Mouse (Mus musculus) kidney, postnatal 0 days (tissue): ENCODE data around the gene Taldo1. TPM values are rescaled to one million over a fixed set of nuclear protein-coding genes. Genes with fewer than 3 reads are reported as not detected.
A peak's percentile ranks its signal among the peaks of the same experiment; 100 is the strongest.

ENCODE experiments used
- ATAC-seq: fragments of 200-750 bp; cut with Nextera tagmentation; replicated peaks from 2 replicates; pipeline ENCODE4 v1.8.0; 2017; ENCODE audit warnings: low read depth, moderate number of reproducible peaks, moderate TSS enrichment, moderate library complexity; ENCODE audit not compliant: low FRiP score
- DNase-seq: peaks from one replicate; pipeline ENCODE4 v3.0.0-alpha.2; 2016; ENCODE audit warnings: low spot score
- H3K27ac ChIP-seq: fragments of 300-500 bp; sonication (generic); 2 replicates; pipeline ENCODE4 v1.5.1; 2014; ENCODE audit warnings: mild to moderate bottlenecking
- H3K27me3 ChIP-seq: fragments of 300-500 bp; sonication (generic); 2 replicates; pipeline ENCODE4 v1.6.1; 2014; ENCODE audit warnings: low read length, mixed read lengths; ENCODE audit not compliant: insufficient read depth
- H3K36me3 ChIP-seq: fragments of 300-500 bp; sonication (generic); 2 replicates; pipeline ENCODE4 v1.6.1; 2014; ENCODE audit warnings: low read length, mixed read lengths; ENCODE audit not compliant: insufficient read depth
- H3K4me1 ChIP-seq: fragments of 300-500 bp; sonication (generic); replicated peaks from 2 replicates; pipeline ENCODE4 v1.6.1; 2014; ENCODE audit warnings: antibody characterized with exemption, low read length, mixed read lengths; ENCODE audit not compliant: insufficient read depth
- H3K4me2 ChIP-seq: fragments of 300-500 bp; sonication (generic); 2 replicates; pipeline ENCODE4 v1.6.1; 2014; ENCODE audit warnings: mild to moderate bottlenecking, low read length, moderate library complexity, mixed read lengths
- H3K4me3 ChIP-seq: fragments of 300-500 bp; sonication (generic); replicated peaks from 2 replicates; pipeline ENCODE4 v1.5.1; 2014; ENCODE audit warnings: low read depth, low read length
- H3K9ac ChIP-seq: fragments of 300-500 bp; sonication (generic); 2 replicates; pipeline ENCODE4 v1.6.1; 2014; ENCODE audit warnings: low read depth, low read length
- H3K9me3 ChIP-seq: fragments of 300-500 bp; sonication (generic); replicated peaks from 2 replicates; pipeline ENCODE4 v1.6.1; 2016; ENCODE audit warnings: low read length, inconsistent platforms, mixed read lengths
- CTCF ChIP-seq: IDR thresholded peaks from 2 replicates; pipeline ENCODE4 v1.5.1; 2016; ENCODE audit warnings: antibody characterized with exemption, low read depth, mild to moderate bottlenecking, moderate library complexity
- WGBS: fragments of 180-500 bp; shearing (Covaris S2); extraction: QIAGEN DNeasy Blood & Tissue Kit; methylation state at CpG from one replicate; pipeline ENCODE4 v1.1.7; 2014; 5-methylcytosine and 5-hydroxymethylcytosine counted together
- polyA plus RNA-seq: library from polyadenylated mRNA; unstranded; fragments of >200 nt; fragmentation: Nextera tagmentation; extraction: Ambion mirVana; gene quantifications from 2 replicates; pipeline ENCODE4 v1.2.1, GENCODE M21; 2015

Taldo1 gene
- polyA plus RNA-seq, 1 experiment from 2014 or later, result 420 TPM

DNA sequence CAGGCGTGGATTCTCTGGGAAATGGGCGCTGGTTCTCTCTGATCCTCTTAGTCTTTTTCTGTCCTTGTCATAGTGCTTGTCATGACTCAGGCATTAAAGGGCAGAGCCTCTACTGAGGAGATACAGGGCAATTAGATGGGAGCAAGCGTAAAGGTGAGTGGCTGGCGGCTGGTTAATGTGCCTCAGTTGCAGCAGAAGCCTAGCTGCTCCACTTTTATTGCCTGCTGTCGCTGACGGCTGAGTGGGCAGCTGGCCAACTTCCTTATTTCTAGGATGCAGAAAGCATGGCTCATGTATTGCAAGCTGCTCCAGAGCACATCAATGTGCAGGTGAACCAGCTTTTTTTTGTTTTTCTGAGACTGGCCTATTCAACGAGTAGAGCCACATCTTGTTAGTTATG is 27.0 kb downstream of the Taldo1 start:
- Histone ChIP-seq H3K4me3 (no peak overlapping the region), H3K9ac (no peak overlapping the region), H3K9me3 (no peaks in the 10 kb centered on the region), H3K4me2 (no peak overlapping the region), H3K27me3 (no peaks in the 10 kb centered on the region), H3K36me3 (no peaks in the 10 kb centered on the region), H3K4me1 (no peaks in the 10 kb centered on the region; the same call in 1 of the 2 replicates), H3K27ac (no peak overlapping the region)
- 46% methylated on average over 7 of the region's 7 CpGs for WGBS
- no peak for ATAC-seq
- TF ChIP-seq CTCF, result no peak
- peak; percentile 22 for DNase-seq

GRCm38 (mm10) chr7:141420030-141420702 is 28.2 kb downstream of the Taldo1 start:
- WGBS, result 78% methylated on average over 9 of the region's 9 CpGs
- H3K9ac ChIP-seq, result no peak overlapping the region

GRCm38 (mm10) chr7:141423811-141424210 is 31.8 kb downstream of the Taldo1 start:
- Histone ChIP-seq H3K36me3 (no peaks in the 10 kb centered on the region), H3K4me2 (no peak overlapping the region), H3K27ac (no peak overlapping the region), H3K27me3 (no peaks in the 10 kb centered on the region), H3K4me3 (no peak overlapping the region), H3K9ac (no peak overlapping the region), H3K4me1 (no peaks in the 10 kb centered on the region), H3K9me3 (no peaks in the 10 kb centered on the region)
- TF ChIP-seq CTCF, result no peak
- no peak for DNase-seq
- 56% methylated on average over 4 of the region's 4 CpGs for WGBS
- ATAC-seq, result no peak

More at GRCm38 (mm10) chr7:141420030-141420702, 28.2 kb downstream of the Taldo1 start:
- Histone ChIP-seq H3K4me1 (no peaks in the 10 kb centered on the region; the same call in 1 of the 2 replicates), H3K4me2 (no peak overlapping the region), H3K27ac (no peak overlapping the region), H3K36me3 (no peaks in the 10 kb centered on the region), H3K9me3 (no peaks in the 10 kb centered on the region), H3K27me3 (no peaks in the 10 kb centered on the region), H3K4me3 (no peak overlapping the region)
- no peak for TF ChIP-seq CTCF
- DNase-seq (no peak), ATAC-seq (no peak)

DNA sequence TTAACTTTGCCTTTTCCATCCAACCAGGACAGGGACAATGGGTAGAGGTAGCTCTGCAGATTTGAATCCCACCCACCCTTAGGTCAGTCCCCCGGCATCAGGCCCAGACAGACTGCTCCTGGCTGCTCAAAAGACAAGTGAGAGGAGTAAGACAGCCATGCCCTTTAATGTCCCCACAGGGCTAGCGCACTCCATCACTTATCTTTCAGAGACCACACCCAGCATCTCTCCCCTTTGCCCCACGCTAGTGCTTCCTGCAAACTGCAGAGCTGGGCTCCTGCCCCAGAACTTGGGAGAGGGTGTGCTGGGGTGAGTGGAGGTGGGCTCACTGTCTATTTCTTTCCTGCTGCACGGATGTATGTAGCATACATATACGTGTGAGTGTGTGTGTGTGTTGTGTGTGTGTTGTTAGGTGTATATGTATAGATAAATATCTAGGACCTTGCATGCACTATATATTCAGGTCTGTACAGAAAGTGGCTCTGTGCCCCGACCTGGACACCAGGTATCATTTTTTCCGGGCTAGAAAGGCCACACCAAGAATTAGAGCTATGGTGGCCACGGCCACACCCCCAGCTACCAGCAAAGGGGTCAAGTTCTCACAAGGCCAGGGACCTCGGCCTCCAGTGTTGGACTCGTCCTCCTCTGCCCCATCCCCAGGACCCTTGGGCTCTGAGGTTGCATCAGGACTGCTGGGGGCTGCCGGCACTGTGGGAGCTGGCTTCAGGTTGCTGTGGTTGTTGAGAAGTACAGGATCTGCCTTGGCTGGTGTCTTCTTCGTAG is 35.1 kb downstream of the Taldo1 start:
- TF ChIP-seq CTCF, result no peak
- DNase-seq (no peak), ATAC-seq (no peak)
- no peaks in the 10 kb centered on the region for H3K4me1 ChIP-seq
- no peaks in the 10 kb centered on the region for H3K27me3 ChIP-seq
- 83% methylated on average over 12 of the region's 12 CpGs for WGBS
- no peaks in the 10 kb centered on the region for H3K9me3 ChIP-seq
- H3K4me2 ChIP-seq, result no peak overlapping the region
- no peak overlapping the region for H3K27ac ChIP-seq
- no peak overlapping the region for H3K4me3 ChIP-seq
- no peak overlapping the region for H3K9ac ChIP-seq
- peaks cover 16% of the 10 kb centered on the region; the same call in 1 of the 2 replicates for H3K36me3 ChIP-seq

GRCm38 (mm10) chr7:141428701-141429100 is 36.7 kb downstream of the Taldo1 start:
- H3K4me2 ChIP-seq, result 0 out of 2 replicates have a peak overlapping the region, but pooled peaks have one; percentile 23
- no peak for TF ChIP-seq CTCF
- H3K4me1 ChIP-seq, result no peaks in the 10 kb centered on the region
- DNase-seq (no peak), ATAC-seq (no peak)
- no peaks in the 10 kb centered on the region for H3K9me3 ChIP-seq
- WGBS, result 52% methylated on average over 5 of the region's 5 CpGs
- H3K27ac ChIP-seq, result no peak overlapping the region
- no peaks in the 10 kb centered on the region for H3K27me3 ChIP-seq
- H3K9ac ChIP-seq, result no peak overlapping the region
- peaks cover 23% of the 10 kb centered on the region; the same call in 1 of the 2 replicates for H3K36me3 ChIP-seq
- H3K4me3 ChIP-seq, result no peak overlapping the region

DNA sequence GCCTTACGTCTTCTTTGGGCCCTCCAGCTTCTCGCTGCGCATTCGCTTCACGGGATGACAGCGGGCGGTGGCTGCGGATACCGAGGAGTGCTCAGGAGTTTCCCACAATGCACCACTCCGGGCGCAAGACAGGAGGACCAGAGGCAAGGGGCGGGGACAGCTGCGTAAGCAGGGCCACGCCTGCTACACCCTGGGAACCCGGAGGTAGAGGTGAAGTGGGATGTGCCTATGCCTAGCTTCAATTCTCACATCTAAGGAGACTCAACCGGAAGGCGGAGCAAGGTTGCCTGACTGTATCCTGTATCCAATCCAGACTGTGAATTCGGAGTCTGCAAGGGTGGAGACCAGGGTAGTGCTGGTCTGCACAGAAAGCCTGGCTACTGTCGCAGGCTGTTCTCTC is 37.3 kb downstream of the Taldo1 start, which contains the start of gene Cend1:
Cend1 (minus strand) TSS at position 182 of the 400 bp plus-strand sequence.
- whole genome bisulfite sequencing, result 5% methylated on average over 19 of the region's 19 CpGs
- Histone ChIP-seq H3K4me1 (peaks cover 3% of the 10 kb centered on the region; the same call in 1 of the 2 replicates), H3K27me3 (no peaks in the 10 kb centered on the region), H3K4me2 (0 out of 2 replicates have a peak within 1 kb of the TSS, but pooled peaks have one; percentile 23), H3K36me3 (peaks cover 23% of the 10 kb centered on the region; the same call in 1 of the 2 replicates), H3K9ac (no peak within 1 kb of the TSS), H3K9me3 (no peaks in the 10 kb centered on the region), H3K27ac (no peak within 1 kb of the TSS), H3K4me3 (no peak within 1 kb of the TSS)
- ATAC-seq (peak; percentile 54), DNase-seq (peak; percentile 61)
- TF ChIP-seq CTCF, result no peak
